13 mouse cellular contexts compared by ENCODE assay signal in genomic region chr13:53178171-53178570, GRCm38 (mm10).
DNase-seq lines count a peak whose midpoint lies in the region; ATAC-seq and TF ChIP-seq lines count a peak whose summit lies in the region.
"Had no signal": no experiment of that assay in that cellular context is flagged by ENCODE, and none has a peak within 500 bp of the region (broad histone marks: within the 10 kb centered on the region; RNA-seq: fewer than 3 reads in every experiment).

No protein-coding gene starts in this region.

- no peak for ATAC-seq in heart, embryonic 11.5 days (replicated peaks; ENCODE audit: insufficient number of reproducible peaks, low FRiP score, low TSS enrichment)
- ATAC-seq in intestine, postnatal 0 days: no peak
- ATAC-seq in midbrain, embryonic 12.5 days (ENCODE audit: low FRiP score, low read depth): no peak; the same call in 1 of the 2 replicates

- no peak for TF ChIP-seq EP300 in heart, adult 2 months (IDR thresholded peaks at IDR 0.05; ENCODE audit: insufficient read depth, low read depth, low read length)

- no peaks in the 10 kb centered on the region for H3K79me2 ChIP-seq in heart, adult 2 months (replicated peaks; ENCODE audit: control insufficient read depth, insufficient read depth, low read length)

- no peak overlapping the region for H3K4me3 ChIP-seq in heart, embryonic 11.5 days (ENCODE audit: low read depth, low read length)
- H3K4me3 ChIP-seq in heart, adult 2 months: no peak overlapping the region
- H3K4me3 ChIP-seq in embryonic facial prominence, embryonic 10.5 days: peak overlapping the region; percentile 37
- no peak overlapping the region for H3K4me3 ChIP-seq in intestine, postnatal 0 days (ENCODE audit: low read depth, low read length)
- no peak overlapping the region for H3K4me3 ChIP-seq in midbrain, embryonic 12.5 days

- no peak overlapping the region for H3K9ac ChIP-seq in heart, embryonic 11.5 days (ENCODE audit: low read depth, low read length)
- H3K9ac ChIP-seq in heart, adult 2 months (ENCODE audit: low read depth, low read length): no peak overlapping the region
- no peak overlapping the region for H3K9ac ChIP-seq in intestine, postnatal 0 days (ENCODE audit: low read depth, low read length)
- H3K9ac ChIP-seq in midbrain, embryonic 12.5 days (replicated peaks): no peak overlapping the region

- peak overlapping the region; percentile 39; the same call in 1 of the 2 replicates for H3K4me2 ChIP-seq in heart, embryonic 11.5 days
- 0 out of 2 replicates have a peak overlapping the region, but pooled peaks have one; percentile 40 for H3K4me2 ChIP-seq in intestine, postnatal 0 days (replicated peaks; ENCODE audit: low read depth)
- peak overlapping the region; percentile 28 for H3K4me2 ChIP-seq in midbrain, embryonic 12.5 days (replicated peaks)

- 47% methylated on average over 4 of the region's 4 CpGs for WGBS in heart, embryonic 11.5 days (ENCODE audit: insufficient replicate concordance)
- 76% methylated on average over 4 of the region's 4 CpGs for WGBS in heart, adult 2 months
- 38% methylated on average over 4 of the region's 4 CpGs for WGBS in embryonic facial prominence, embryonic 10.5 days
- WGBS in intestine, postnatal 0 days: 44% methylated on average over 4 of the region's 4 CpGs
- WGBS in midbrain, embryonic 12.5 days: 18% methylated on average over 4 of the region's 4 CpGs

- H3K27me3 ChIP-seq in heart, embryonic 11.5 days (ENCODE audit: control insufficient read depth, insufficient read depth, low read length): no peaks in the 10 kb centered on the region
- H3K27me3 ChIP-seq in heart, adult 2 months (ENCODE audit: control insufficient read depth, insufficient read depth, low read length): no peaks in the 10 kb centered on the region
- no peaks in the 10 kb centered on the region for H3K27me3 ChIP-seq in embryonic facial prominence, embryonic 10.5 days (replicated peaks; ENCODE audit: low read depth, poor library complexity, severe bottlenecking)
- H3K27me3 ChIP-seq in intestine, postnatal 0 days (replicated peaks; ENCODE audit: control insufficient read depth, insufficient read depth, low read length): no peaks in the 10 kb centered on the region
- H3K27me3 ChIP-seq in midbrain, embryonic 12.5 days: peaks cover 26% of the 10 kb centered on the region; the same call in 1 of the 2 replicates

- H3K36me3 ChIP-seq in heart, embryonic 11.5 days (ENCODE audit: control insufficient read depth, insufficient read depth, low read length): no peaks in the 10 kb centered on the region
- no peaks in the 10 kb centered on the region for H3K36me3 ChIP-seq in heart, adult 2 months (ENCODE audit: control insufficient read depth, insufficient read depth, low read length)
- no peaks in the 10 kb centered on the region for H3K36me3 ChIP-seq in embryonic facial prominence, embryonic 10.5 days (replicated peaks)
- H3K36me3 ChIP-seq in intestine, postnatal 0 days (ENCODE audit: control insufficient read depth, insufficient read depth): no peaks in the 10 kb centered on the region
- no peaks in the 10 kb centered on the region for H3K36me3 ChIP-seq in midbrain, embryonic 12.5 days

- intact Hi-C loops in heart, adult 2 months (cut with DNase I): no loop called here

- TF ChIP-seq POLR2A in heart, adult 2 months (IDR thresholded peaks at IDR 0.05; ENCODE audit: insufficient read depth, low read depth, low read length): no peak

- no peaks in the 10 kb centered on the region for H3K9me3 ChIP-seq in heart, embryonic 11.5 days (replicated peaks; ENCODE audit: control insufficient read depth, low read length)
- H3K9me3 ChIP-seq in embryonic facial prominence, embryonic 10.5 days: no peaks in the 10 kb centered on the region
- H3K9me3 ChIP-seq in intestine, postnatal 0 days (ENCODE audit: control insufficient read depth): no peaks in the 10 kb centered on the region
- no peaks in the 10 kb centered on the region for H3K9me3 ChIP-seq in midbrain, embryonic 12.5 days

- no peak for TF ChIP-seq CTCF in heart, adult 2 months (IDR thresholded peaks at IDR 0.05)
- TF ChIP-seq CTCF in intestine, postnatal 0 days (IDR thresholded peaks at IDR 0.05; ENCODE audit: low read depth): no peak

- peaks cover 50% of the 10 kb centered on the region for H3K4me1 ChIP-seq in heart, embryonic 11.5 days (ENCODE audit: control insufficient read depth, insufficient read depth, low read length)
- H3K4me1 ChIP-seq in heart, adult 2 months (ENCODE audit: control insufficient read depth, insufficient read depth, low read length): peaks cover 3% of the 10 kb centered on the region
- peaks cover 86% of the 10 kb centered on the region for H3K4me1 ChIP-seq in embryonic facial prominence, embryonic 10.5 days
- H3K4me1 ChIP-seq in intestine, postnatal 0 days (replicated peaks; ENCODE audit: control insufficient read depth, insufficient read depth, low read length): peaks cover 14% of the 10 kb centered on the region
- H3K4me1 ChIP-seq in midbrain, embryonic 12.5 days: peaks cover 22% of the 10 kb centered on the region

- DNase-seq in heart, adult 2 months: no peak
- DNase-seq in embryonic facial prominence, embryonic 10.5 days (ENCODE audit: low spot score): no peak
- no peak for DNase-seq in thymus, postnatal 10 days (ENCODE audit: low spot score in 2 of 2)
- no peak for DNase-seq in layer of hippocampus, postnatal 10 days (ENCODE audit: low spot score in 2 of 2)
- DNase-seq in thymus, postnatal 36 days: no peak
- DNase-seq: B cell, adult 2 months; cerebellum, adult 9-10 months; gastrocnemius, adult 2 months; right cerebral cortex, postnatal 4 days had no signal

- H3K27ac ChIP-seq in heart, embryonic 11.5 days (ENCODE audit: low read depth, low read length): peak overlapping the region; percentile 57
- H3K27ac ChIP-seq in heart, adult 2 months: no peak overlapping the region
- H3K27ac ChIP-seq in embryonic facial prominence, embryonic 10.5 days (replicated peaks): peak overlapping the region; percentile 78
- H3K27ac ChIP-seq in intestine, postnatal 0 days (ENCODE audit: low read depth, low read length): no peak overlapping the region
- peak overlapping the region; percentile 46; the same call in 1 of the 2 replicates for H3K27ac ChIP-seq in midbrain, embryonic 12.5 days (replicated peaks)
- H3K27ac ChIP-seq: left cerebral cortex, adult 2 months had no signal

Comparison
In these comparisons a context has a peak if more than half of its experiments do, and no peak if none do; other contexts are left out.
1. H3K27ac ChIP-seq: peak in heart, embryonic 11.5 days (single experiment), embryonic facial prominence, embryonic 10.5 days (single experiment) and midbrain, embryonic 12.5 days (single experiment); none in heart, adult 2 months (single experiment) and intestine, postnatal 0 days (single experiment).
2. Peak in every context shown above with its lines, with median percentiles within 50 percentile points of each other: H3K4me2 ChIP-seq.